Mouse (Mus musculus): ENCODE measurements at regions not wholly inside any gene's neighbourhood (a gene's known extent, or its start where the extent isn't known, plus 50 kb on each side); places are given as distances from the start of the nearest gene placed in this dataset.

GRCm38 (mm10) chr15:62092671-62093185, 1169.9 kb upstream of the A1bg start:
- TF ChIP-seq GATA4 (IDR thresholded peaks at IDR 0.05; ENCODE audit: insufficient replicate concordance, low read length) = no peak

GRCm38 (mm10) chr15:62091746-62092659, 1169.2 kb upstream of the A1bg start:
- TF ChIP-seq GATA4 (IDR thresholded peaks at IDR 0.05; ENCODE audit: insufficient replicate concordance, low read length) = no peak

GRCm38 (mm10) chr15:62091144-62091543, 1168.3 kb upstream of the A1bg start:
- no peak for TF ChIP-seq GATA4 (IDR thresholded peaks at IDR 0.05; ENCODE audit: insufficient replicate concordance, low read length)

- no peak for TF ChIP-seq GATA4 (IDR thresholded peaks at IDR 0.05; ENCODE audit: insufficient replicate concordance, low read length)
Measured at GRCm38 (mm10) chr15:62088341-62088740, 1165.5 kb upstream of the A1bg start.

- no peak for TF ChIP-seq GATA4 (IDR thresholded peaks at IDR 0.05; ENCODE audit: insufficient replicate concordance, low read length)
Measured at GRCm38 (mm10) chr15:62087755-62088154, 1164.9 kb upstream of the A1bg start.

GRCm38 (mm10) chr15:62086037-62086436, 1163.2 kb upstream of the A1bg start:
- TF ChIP-seq GATA4 (IDR thresholded peaks at IDR 0.05; ENCODE audit: insufficient replicate concordance, low read length) = no peak

- TF ChIP-seq GATA4 (IDR thresholded peaks at IDR 0.05; ENCODE audit: insufficient replicate concordance, low read length) = no peak
Measured at GRCm38 (mm10) chr15:62083347-62083746, 1160.5 kb upstream of the A1bg start.

- no peak for TF ChIP-seq GATA4 (IDR thresholded peaks at IDR 0.05; ENCODE audit: insufficient replicate concordance, low read length)
Measured at GRCm38 (mm10) chr15:62082539-62082938, 1159.7 kb upstream of the A1bg start.

GRCm38 (mm10) chr15:62079155-62080109, 1156.6 kb upstream of the A1bg start:
- TF ChIP-seq GATA4 (IDR thresholded peaks at IDR 0.05; ENCODE audit: insufficient replicate concordance, low read length) = no peak

- no peak for TF ChIP-seq GATA4 (IDR thresholded peaks at IDR 0.05; ENCODE audit: insufficient replicate concordance, low read length)
Measured at GRCm38 (mm10) chr15:62076552-62077234, 1153.9 kb upstream of the A1bg start.

- TF ChIP-seq GATA4 (IDR thresholded peaks at IDR 0.05; ENCODE audit: insufficient replicate concordance, low read length) = no peak
Measured at GRCm38 (mm10) chr15:62074735-62075134, 1151.9 kb upstream of the A1bg start.

- TF ChIP-seq GATA4 (IDR thresholded peaks at IDR 0.05; ENCODE audit: insufficient replicate concordance, low read length) = no peak
Measured at GRCm38 (mm10) chr15:62073595-62073994, 1150.8 kb upstream of the A1bg start.

GRCm38 (mm10) chr15:62071311-62071710, 1148.5 kb upstream of the A1bg start:
- TF ChIP-seq GATA4 (IDR thresholded peaks at IDR 0.05; ENCODE audit: insufficient replicate concordance, low read length) = no peak

- TF ChIP-seq GATA4 (IDR thresholded peaks at IDR 0.05; ENCODE audit: insufficient replicate concordance, low read length) = no peak
Measured at GRCm38 (mm10) chr15:62068422-62069160, 1145.8 kb upstream of the A1bg start.
